Mouse (Mus musculus): ENCODE measurements at regions not wholly inside any gene's neighbourhood (a gene's known extent, or its start where the extent isn't known, plus 50 kb on each side); places are given as distances from the start of the nearest gene placed in this dataset.

GRCm38 (mm10) chr17:45281554-45281953, 152.0 kb downstream of the Cdc5l start:
- TF ChIP-seq POLR2A (IDR thresholded peaks at IDR 0.05; ENCODE audit: borderline replicate concordance, control insufficient read depth, low read depth, low read length) (no peak), CTCF (IDR thresholded peaks at IDR 0.05; ENCODE audit: control insufficient read depth, insufficient read depth, low read length) (no peak)
- no peaks in the 10 kb centered on the region; the same call in 1 of the 2 replicates for H3K4me1 ChIP-seq (ENCODE audit: control insufficient read depth, insufficient read depth, low read length)
- H3K4me3 ChIP-seq (replicated peaks; ENCODE audit: control insufficient read depth, low read depth, low read length), result no peak overlapping the region
- 71% methylated on average over 1 of the region's 1 CpGs for WGBS
- no peak overlapping the region for H3K27ac ChIP-seq (ENCODE audit: control insufficient read depth, insufficient read depth, low read depth, low read length, poor library complexity)

- H3K4me1 ChIP-seq (ENCODE audit: control insufficient read depth, insufficient read depth, low read length), result no peaks in the 10 kb centered on the region; the same call in 1 of the 2 replicates
- no peak overlapping the region for H3K27ac ChIP-seq (ENCODE audit: control insufficient read depth, insufficient read depth, low read depth, low read length, poor library complexity)
- 66% methylated on average over 3 of the region's 3 CpGs for WGBS
- no peak overlapping the region for H3K4me3 ChIP-seq (replicated peaks; ENCODE audit: control insufficient read depth, low read depth, low read length)
- TF ChIP-seq POLR2A (IDR thresholded peaks at IDR 0.05; ENCODE audit: borderline replicate concordance, control insufficient read depth, low read depth, low read length), result no peak
- TF ChIP-seq CTCF (IDR thresholded peaks at IDR 0.05; ENCODE audit: control insufficient read depth, insufficient read depth, low read length), result no peak
Measured at GRCm38 (mm10) chr17:45279811-45280205, 153.7 kb downstream of the Cdc5l start.

- H3K4me1 ChIP-seq (ENCODE audit: control insufficient read depth, insufficient read depth, low read length), result no peaks in the 10 kb centered on the region; the same call in 1 of the 2 replicates
- no peak overlapping the region for H3K4me3 ChIP-seq (replicated peaks; ENCODE audit: control insufficient read depth, low read depth, low read length)
- H3K27ac ChIP-seq (ENCODE audit: control insufficient read depth, insufficient read depth, low read depth, low read length, poor library complexity), result no peak overlapping the region
- TF ChIP-seq POLR2A (IDR thresholded peaks at IDR 0.05; ENCODE audit: borderline replicate concordance, control insufficient read depth, low read depth, low read length) (no peak), CTCF (IDR thresholded peaks at IDR 0.05; ENCODE audit: control insufficient read depth, insufficient read depth, low read length) (no peak)
- WGBS, result 66% methylated on average over 13 of the region's 13 CpGs
Measured at GRCm38 (mm10) chr17:45279075-45279810, 154.3 kb downstream of the Cdc5l start.

GRCm38 (mm10) chr17:45277516-45277915, 156.0 kb downstream of the Cdc5l start:
- Histone ChIP-seq H3K4me3 (replicated peaks; ENCODE audit: control insufficient read depth, low read depth, low read length) (no peak overlapping the region), H3K27ac (ENCODE audit: control insufficient read depth, insufficient read depth, low read depth, low read length, poor library complexity) (no peak overlapping the region), H3K4me1 (ENCODE audit: control insufficient read depth, insufficient read depth, low read length) (no peaks in the 10 kb centered on the region; the same call in 1 of the 2 replicates)
- TF ChIP-seq CTCF (IDR thresholded peaks at IDR 0.05; ENCODE audit: control insufficient read depth, insufficient read depth, low read length), result no peak
- no peak for TF ChIP-seq POLR2A (IDR thresholded peaks at IDR 0.05; ENCODE audit: borderline replicate concordance, control insufficient read depth, low read depth, low read length)
- WGBS, result 82% methylated on average over 3 of the region's 3 CpGs

GRCm38 (mm10) chr17:45276686-45277405, 156.7 kb downstream of the Cdc5l start:
- TF ChIP-seq CTCF (IDR thresholded peaks at IDR 0.05; ENCODE audit: control insufficient read depth, insufficient read depth, low read length) (no peak), POLR2A (IDR thresholded peaks at IDR 0.05; ENCODE audit: borderline replicate concordance, control insufficient read depth, low read depth, low read length) (no peak)
- no peaks in the 10 kb centered on the region; the same call in 1 of the 2 replicates for H3K4me1 ChIP-seq (ENCODE audit: control insufficient read depth, insufficient read depth, low read length)
- H3K27ac ChIP-seq (ENCODE audit: control insufficient read depth, insufficient read depth, low read depth, low read length, poor library complexity), result no peak overlapping the region
- WGBS, result 72% methylated on average over 12 of the region's 12 CpGs
- H3K4me3 ChIP-seq (replicated peaks; ENCODE audit: control insufficient read depth, low read depth, low read length), result no peak overlapping the region

- WGBS, result 65% methylated on average over 4 of the region's 4 CpGs
- no peaks in the 10 kb centered on the region; the same call in 1 of the 2 replicates for H3K4me1 ChIP-seq (ENCODE audit: control insufficient read depth, insufficient read depth, low read length)
- no peak for TF ChIP-seq CTCF (IDR thresholded peaks at IDR 0.05; ENCODE audit: control insufficient read depth, insufficient read depth, low read length)
- TF ChIP-seq POLR2A (IDR thresholded peaks at IDR 0.05; ENCODE audit: borderline replicate concordance, control insufficient read depth, low read depth, low read length), result no peak
- H3K4me3 ChIP-seq (replicated peaks; ENCODE audit: control insufficient read depth, low read depth, low read length), result no peak overlapping the region
- no peak overlapping the region for H3K27ac ChIP-seq (ENCODE audit: control insufficient read depth, insufficient read depth, low read depth, low read length, poor library complexity)
Measured at GRCm38 (mm10) chr17:45274894-45275293, 158.6 kb downstream of the Cdc5l start.

GRCm38 (mm10) chr17:45266776-45267175, 166.8 kb downstream of the Cdc5l start:
- TF ChIP-seq CTCF (IDR thresholded peaks at IDR 0.05; ENCODE audit: control insufficient read depth, insufficient read depth, low read length), result no peak
- no peak for TF ChIP-seq POLR2A (IDR thresholded peaks at IDR 0.05; ENCODE audit: borderline replicate concordance, control insufficient read depth, low read depth, low read length)
- 82% methylated on average over 6 of the region's 6 CpGs for WGBS

GRCm38 (mm10) chr17:45265587-45265986, 167.9 kb downstream of the Cdc5l start:
- no peak overlapping the region for H3K4me3 ChIP-seq (replicated peaks; ENCODE audit: control insufficient read depth, low read depth, low read length)
- no peak overlapping the region for H3K27ac ChIP-seq (ENCODE audit: control insufficient read depth, insufficient read depth, low read depth, low read length, poor library complexity)
- WGBS, result 83% methylated on average over 7 of the region's 7 CpGs
- H3K4me1 ChIP-seq (ENCODE audit: control insufficient read depth, insufficient read depth, low read length), result no peaks in the 10 kb centered on the region; the same call in 1 of the 2 replicates
- TF ChIP-seq CTCF (IDR thresholded peaks at IDR 0.05; ENCODE audit: control insufficient read depth, insufficient read depth, low read length) (no peak), POLR2A (IDR thresholded peaks at IDR 0.05; ENCODE audit: borderline replicate concordance, control insufficient read depth, low read depth, low read length) (no peak)

More at GRCm38 (mm10) chr17:45266776-45267175, 166.8 kb downstream of the Cdc5l start:
- Histone ChIP-seq H3K27ac (ENCODE audit: control insufficient read depth, insufficient read depth, low read depth, low read length, poor library complexity) (no peak overlapping the region), H3K4me3 (replicated peaks; ENCODE audit: control insufficient read depth, low read depth, low read length) (no peak overlapping the region), H3K4me1 (ENCODE audit: control insufficient read depth, insufficient read depth, low read length) (no peaks in the 10 kb centered on the region; the same call in 1 of the 2 replicates)

Measured in bone marrow, adult 2 months (tissue).